Mouse (Mus musculus) MEL (cell line): Measurements from ENCODE around the gene Aldh3b3. TPM values are rescaled to one million over a fixed set of nuclear protein-coding genes. Genes with fewer than 3 reads are reported as not detected.

ENCODE experiments used
- DNase-seq: peaks from one replicate; pipeline ENCODE4 v3.0.0; 2011; ENCODE audit warnings: low read depth, low spot score
- H3K27ac ChIP-seq: 2 replicates; pipeline ENCODE4 v1.5.1; 2012; ENCODE audit warnings: low read depth, mild to moderate bottlenecking, control low read depth, low read length, moderate library complexity; ENCODE audit not compliant: control insufficient read depth
- H3K27me3 ChIP-seq, 2 experiments: fragments of 150-350 bp in 1 of 2; sonication (generic) in 1 of 2; 2 replicates each; pipeline ENCODE4 v1.6.1; 2012; ENCODE audit warnings: low read length in 2 of 2, mild to moderate bottlenecking in 2 of 2, improper control_type of control experiment in 1 of 2, moderate library complexity in 1 of 2; ENCODE audit not compliant: insufficient read depth in 2 of 2, control insufficient read depth in 1 of 2
- H3K36me3 ChIP-seq, 2 experiments: 2 replicates each; pipeline ENCODE4 v1.6.1; 2012 to 2014; ENCODE audit warnings: low read length in 2 of 2, improper control_type of control experiment in 1 of 2, inconsistent platforms in 1 of 2, mild to moderate bottlenecking in 1 of 2; ENCODE audit not compliant: insufficient read depth in 2 of 2, control insufficient read depth in 1 of 2
- H3K4me1 ChIP-seq, 2 experiments: fragments of 150-350 bp in 1 of 2; sonication (generic) in 1 of 2; 2 replicates each; pipeline ENCODE4 v1.6.1; 2012; ENCODE audit warnings: low read length in 2 of 2, improper control_type of control experiment in 1 of 2, mild to moderate bottlenecking in 1 of 2; ENCODE audit not compliant: insufficient read depth in 2 of 2, control insufficient read depth in 1 of 2
- H3K4me3 ChIP-seq, 2 experiments: fragments of 150-350 bp in 1 of 2; sonication (generic) in 1 of 2; 2 replicates each; pipeline ENCODE4 v1.5.1; 2012; ENCODE audit warnings: low read depth in 2 of 2, low read length in 2 of 2, mild to moderate bottlenecking in 2 of 2, moderate library complexity in 2 of 2, control low read depth in 1 of 2, improper control_type of control experiment in 1 of 2; ENCODE audit not compliant: control insufficient read depth in 1 of 2, insufficient read depth in 1 of 2
- H3K79me2 ChIP-seq: 2 replicates; pipeline ENCODE4 v1.6.1; 2012; ENCODE audit warnings: mild to moderate bottlenecking, low read length, moderate library complexity; ENCODE audit not compliant: control insufficient read depth, poor library complexity, insufficient read depth
- H3K9ac ChIP-seq: 2 replicates; pipeline ENCODE4 v1.6.1; 2012; ENCODE audit warnings: low read depth, mild to moderate bottlenecking, control low read depth, low read length, moderate library complexity; ENCODE audit not compliant: control insufficient read depth, poor library complexity, severe bottlenecking
- H3K9me3 ChIP-seq: fragments of 150-350 bp; sonication (generic); replicated peaks from 2 replicates; pipeline ENCODE4 v1.6.1; 2012; ENCODE audit warnings: mild to moderate bottlenecking, low read length, improper control_type of control experiment, moderate library complexity; ENCODE audit not compliant: insufficient read depth
- CTCF ChIP-seq, 3 experiments: IDR thresholded peaks in 2 of 3; conservative IDR thresholded peaks in 1 of 3; 2 replicates each; pipeline ENCODE4 v1.5.1; 2011 to 2012; ENCODE audit warnings: low read length in 3 of 3, low read depth in 2 of 3, mild to moderate bottlenecking in 2 of 3, improper control_type of control experiment in 1 of 3, inconsistent platforms in 1 of 3, mixed read lengths in 1 of 3, moderate library complexity in 1 of 3; ENCODE audit not compliant: control insufficient read depth in 1 of 3, insufficient read depth in 1 of 3, poor library complexity in 1 of 3, severe bottlenecking in 1 of 3
- ELF1 ChIP-seq: IDR thresholded peaks from 2 replicates; pipeline ENCODE4 v1.6.1; 2014; ENCODE audit warnings: low read depth, mild to moderate bottlenecking, inconsistent platforms, low read length, improper control_type of control experiment, moderate library complexity
- EP300 ChIP-seq, 2 experiments: IDR thresholded peaks; 2 replicates each; pipeline ENCODE4 v1.6.1; 2011; ENCODE audit warnings: improper control_type of control experiment in 2 of 2, low read length in 2 of 2, low read depth in 1 of 2, mild to moderate bottlenecking in 1 of 2
- HCFC1 ChIP-seq: IDR thresholded peaks from 2 replicates; pipeline ENCODE4 v1.6.1; 2012; ENCODE audit warnings: low read depth, mild to moderate bottlenecking, inconsistent platforms, low read length, improper control_type of control experiment, moderate library complexity
- KAT2A ChIP-seq: conservative IDR thresholded peaks from 2 replicates; pipeline ENCODE4 v1.6.1; 2012; ENCODE audit warnings: low read depth, low read length, improper control_type of control experiment, inconsistent platforms
- MAZ ChIP-seq: IDR thresholded peaks from 2 replicates; pipeline ENCODE4 v1.6.1; 2012; ENCODE audit warnings: low read depth, mild to moderate bottlenecking, inconsistent platforms, low read length, improper control_type of control experiment
- MXI1 ChIP-seq: IDR thresholded peaks from 2 replicates; pipeline ENCODE4 v1.6.1; 2011; ENCODE audit warnings: mild to moderate bottlenecking, low read depth, low read length, improper control_type of control experiment
- NELFE ChIP-seq: IDR thresholded peaks from 2 replicates; pipeline ENCODE4 v1.6.1; 2011; ENCODE audit warnings: low read depth, low read length, improper control_type of control experiment
- NRF1 ChIP-seq: IDR thresholded peaks from 2 replicates; pipeline ENCODE4 v1.6.1; 2014; ENCODE audit warnings: low read depth, mild to moderate bottlenecking, inconsistent platforms, low read length, improper control_type of control experiment, moderate library complexity; ENCODE audit not compliant: poor library complexity, insufficient read depth, severe bottlenecking
- POLR2A ChIP-seq, 2 experiments: IDR thresholded peaks; 2 replicates each; pipeline ENCODE4 v1.6.1; 2011 to 2012; ENCODE audit warnings: low read length in 2 of 2, mild to moderate bottlenecking in 2 of 2, control low read depth in 1 of 2, improper control_type of control experiment in 1 of 2, low read depth in 1 of 2, moderate library complexity in 1 of 2; ENCODE audit not compliant: control insufficient read depth in 1 of 2, insufficient read depth in 1 of 2, poor library complexity in 1 of 2
- POLR2AphosphoS2 ChIP-seq: IDR thresholded peaks from 2 replicates; pipeline ENCODE4 v1.6.1; 2011; ENCODE audit warnings: low read length, improper control_type of control experiment
- SIN3A ChIP-seq: IDR thresholded peaks from 2 replicates; pipeline ENCODE4 v1.6.1; 2012; ENCODE audit warnings: low read length, improper control_type of control experiment, inconsistent platforms
- TAL1 ChIP-seq: IDR thresholded peaks from 2 replicates; pipeline ENCODE4 v1.6.1; 2012; ENCODE audit warnings: mild to moderate bottlenecking, inconsistent platforms, low read length, moderate library complexity, mixed read lengths
- TBP ChIP-seq: IDR thresholded peaks from 2 replicates; pipeline ENCODE4 v1.8.0; 2011; ENCODE audit warnings: low read depth, low read length, improper control_type of control experiment
- UBTF ChIP-seq: IDR thresholded peaks from 2 replicates; pipeline ENCODE4 v1.6.1; 2012; ENCODE audit warnings: low read depth, mild to moderate bottlenecking, inconsistent platforms, low read length, improper control_type of control experiment, moderate library complexity, borderline replicate concordance; ENCODE audit not compliant: insufficient read depth
- USF2 ChIP-seq, 2 experiments: IDR thresholded peaks; 2 replicates each; pipeline ENCODE4 v1.6.1; 2011 to 2012; ENCODE audit warnings: improper control_type of control experiment in 2 of 2, low read length in 2 of 2, borderline replicate concordance in 1 of 2, inconsistent platforms in 1 of 2, low read depth in 1 of 2, mild to moderate bottlenecking in 1 of 2; ENCODE audit not compliant: insufficient read depth in 1 of 2
- ZC3H11A ChIP-seq: IDR thresholded peaks from 2 replicates; pipeline ENCODE4 v1.6.1; 2012; ENCODE audit warnings: low read depth, mild to moderate bottlenecking, inconsistent platforms, low read length, improper control_type of control experiment
- ZMIZ1 ChIP-seq: IDR thresholded peaks from 2 replicates; pipeline ENCODE4 v1.6.1; 2012; ENCODE audit warnings: low read depth, mild to moderate bottlenecking, inconsistent platforms, low read length, improper control_type of control experiment, moderate library complexity
- polyA plus RNA-seq, 2 experiments: library from polyadenylated mRNA; stranded (reverse) in 1 of 2; unstranded in 1 of 2; fragments of >175 nt in 1 of 2; fragments of >200 nt in 1 of 2; gene quantifications; 2 replicates each; pipeline versions ENCODE4 v1.2.1 to v1.2.4; 2012; ENCODE audit warnings: low replicate concordance in 2 of 2, low read depth in 1 of 2; ENCODE audit not compliant: insufficient read length in 2 of 2, insufficient read depth in 1 of 2, missing spikeins in 1 of 2
- total RNA-seq: library from RNA; depleted of rRNA; stranded (reverse); fragments of 300-350 nt; gene quantifications from 2 replicates; pipeline ENCODE4 v1.2.3, GENCODE M21; 2012

The Aldh3b3 gene
- total and polyA plus RNA-seq, 3 experiments, result not detected

GRCm38 (mm10) chr19:3983527-3984200, 25.2 kb downstream of the Aldh3b3 start:
- Histone ChIP-seq H3K36me3 (no peaks in the 10 kb centered on the region; a peak in 1 of 4 replicates), H3K4me3 (no peak overlapping the region)
- TF ChIP-seq NELFE (no peak), CTCF (IDR thresholded peaks at IDR 0.05 in 2 of 3, conservative IDR thresholded peaks at IDR 0.05 in 1 of 3; ENCODE audit: control insufficient read depth in 1 of 3, insufficient read depth in 1 of 3, low read depth in 2 of 3, low read length in 3 of 3, poor library complexity in 1 of 3, severe bottlenecking in 1 of 3) (no peak), MAZ (no peak), USF2 (IDR thresholded peaks at IDR 0.05; ENCODE audit: borderline replicate concordance in 1 of 2, insufficient read depth in 1 of 2, low read depth in 1 of 2, low read length in 2 of 2) (no peak), MXI1 (no peak)
- TF ChIP-seq, all 39 proteins: peak for 0
- H3K4me1 ChIP-seq, result peaks cover 0 to 8% of the 10 kb centered on the region in 2 experiments; a peak in 2 of 4 replicates
- H3K27ac ChIP-seq, result no peak overlapping the region
- no peaks in the 10 kb centered on the region; a peak in 1 of 4 replicates for H3K27me3 ChIP-seq
- DNase-seq, result no peak
- H3K79me2 ChIP-seq, result no peaks in the 10 kb centered on the region
- H3K9me3 ChIP-seq, result no peaks in the 10 kb centered on the region
- no peak overlapping the region for H3K9ac ChIP-seq

GRCm38 (mm10) chr19:3985261-3985681, 26.8 kb downstream of the Aldh3b3 start:
- H3K4me3 ChIP-seq, result no peak overlapping the region
- no peak for DNase-seq
- no peak overlapping the region for H3K27ac ChIP-seq
- no peak overlapping the region for H3K9ac ChIP-seq
- no peaks in the 10 kb centered on the region for H3K9me3 ChIP-seq
- H3K27me3 ChIP-seq, result no peaks in the 10 kb centered on the region; a peak in 1 of 4 replicates
- H3K36me3 ChIP-seq, result no peaks in the 10 kb centered on the region; a peak in 1 of 4 replicates
- peaks cover 0 to 8% of the 10 kb centered on the region in 2 experiments; a peak in 2 of 4 replicates for H3K4me1 ChIP-seq
- H3K79me2 ChIP-seq, result no peaks in the 10 kb centered on the region
- TF ChIP-seq TAL1, result no peak
- TF ChIP-seq UBTF, result no peak
- no peak for TF ChIP-seq EP300 (IDR thresholded peaks at IDR 0.05; ENCODE audit: low read depth in 1 of 2, low read length in 2 of 2)
- no peak for TF ChIP-seq NRF1
- TF ChIP-seq, all 39 proteins: peak for 0

- H3K9ac ChIP-seq, result peak within 1 kb of the TSS; percentile 67
- H3K27me3 ChIP-seq, result no peaks in the 10 kb centered on the region; a peak in 1 of 4 replicates
- DNase-seq, result peak; percentile 86
- TF ChIP-seq KAT2A (no peak), ELF1 (peak; percentile 68), POLR2AphosphoS2 (peak; percentile 55; the same call in 1 of the 2 replicates), ZMIZ1 (peak; percentile 90), HCFC1 (peak; percentile 68), NELFE (peak; percentile 89), TBP (peak; percentile 93), EP300 (IDR thresholded peaks at IDR 0.05; ENCODE audit: low read depth in 1 of 2, low read length in 2 of 2) (no peak), SIN3A (0 out of 2 replicates have a peak, but pooled peaks have one; percentile 24), POLR2A (IDR thresholded peaks at IDR 0.05; ENCODE audit: control insufficient read depth in 1 of 2, insufficient read depth in 1 of 2, low read depth in 1 of 2, low read length in 2 of 2, poor library complexity in 1 of 2) (peak; percentile 93 to 95), NRF1 (no peak), ZC3H11A (no peak), USF2 (IDR thresholded peaks at IDR 0.05; ENCODE audit: borderline replicate concordance in 1 of 2, insufficient read depth in 1 of 2, low read depth in 1 of 2, low read length in 2 of 2) (no peak)
- no peaks in the 10 kb centered on the region for H3K79me2 ChIP-seq
- peak within 1 kb of the TSS; percentile 31 to 65 for H3K4me3 ChIP-seq
- no peaks in the 10 kb centered on the region for H3K9me3 ChIP-seq
- H3K36me3 ChIP-seq, result no peaks in the 10 kb centered on the region; a peak in 1 of 4 replicates
- H3K4me1 ChIP-seq, result peaks cover 0 to 8% of the 10 kb centered on the region in 2 experiments; a peak in 2 of 4 replicates
- H3K27ac ChIP-seq, result no peak within 1 kb of the TSS
Measured at GRCm38 (mm10) chr19:3986334-3986733, 27.9 kb downstream of the Aldh3b3 start, which contains the start of gene Acy3. TSS of gene Acy3 (plus strand) at chr19:3986570.
